Mouse (Mus musculus): ENCODE results near the gene Rbfox1. TPM values are rescaled to one million over a fixed set of nuclear protein-coding genes. Genes with fewer than 3 reads are reported as not detected.

Rbfox1 gene
- polyA plus RNA-seq, 1 experiment from 2014 or later: not detected

DNA sequence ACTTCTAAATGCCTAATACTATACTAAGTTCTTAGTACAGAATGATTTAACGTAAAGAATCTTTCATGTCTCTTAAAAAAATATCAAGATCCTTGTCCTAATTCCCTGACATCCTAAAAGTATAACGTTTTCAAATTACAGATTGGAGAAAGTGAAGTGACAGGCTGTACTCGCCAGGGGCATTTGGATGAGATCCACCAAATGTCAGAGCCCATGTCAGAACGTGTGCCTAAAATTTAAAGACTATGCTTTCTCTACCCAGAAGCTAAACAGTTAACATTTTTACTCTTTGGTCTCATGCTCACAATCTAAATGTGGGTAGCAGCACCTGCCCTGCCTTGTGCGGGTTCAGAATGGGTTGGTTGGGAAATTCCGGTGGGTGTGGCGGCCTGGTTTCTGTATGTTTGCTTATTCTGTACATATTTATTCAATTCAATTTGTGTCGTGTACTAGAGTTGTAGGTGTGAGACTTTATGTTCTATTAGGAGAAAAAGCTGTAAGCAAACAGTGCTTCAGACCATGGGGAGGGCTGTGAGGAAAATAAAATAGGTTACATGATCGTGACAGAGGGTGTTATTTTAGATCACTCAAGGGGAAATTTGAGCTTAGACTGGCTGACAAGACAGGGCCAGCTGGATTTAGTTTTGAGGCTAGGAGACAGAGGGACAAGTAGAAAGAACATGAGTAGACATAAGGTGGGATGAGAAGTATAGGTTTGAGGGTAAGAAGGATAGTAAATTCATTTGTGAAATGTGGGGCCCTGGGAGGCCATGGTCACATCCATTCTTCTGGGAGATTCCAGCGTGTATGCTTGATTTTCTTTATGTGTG is 1203.7 kb downstream of the Rbfox1 start:
- 85% methylated on average over 10 of the region's 10 CpGs for WGBS (ENCODE audit: missing documents)
- no peak overlapping the region for H3K27ac ChIP-seq
- no peaks in the 10 kb centered on the region for H3K36me3 ChIP-seq (ENCODE audit: inconsistent target)
- H3K4me3 ChIP-seq (ENCODE audit: inconsistent target): no peak overlapping the region
- no peaks in the 10 kb centered on the region for H3K79me2 ChIP-seq (ENCODE audit: inconsistent target)

- Histone ChIP-seq H3K4me3 (ENCODE audit: inconsistent target) (no peak overlapping the region), H3K27ac (no peak overlapping the region), H3K36me3 (ENCODE audit: inconsistent target) (no peaks in the 10 kb centered on the region), H3K79me2 (ENCODE audit: inconsistent target) (no peaks in the 10 kb centered on the region)
- 80% methylated on average over 1 of the region's 1 CpGs for WGBS (ENCODE audit: missing documents)
Observed at GRCm38 (mm10) chr16:7089475-7089874, 1204.3 kb downstream of the Rbfox1 start.

GRCm38 (mm10) chr16:7090205-7090604 is 1205.0 kb downstream of the Rbfox1 start:
- H3K4me3 ChIP-seq (ENCODE audit: inconsistent target): no peak overlapping the region
- WGBS (ENCODE audit: missing documents): 95% methylated on average over 6 of the region's 6 CpGs

DNA sequence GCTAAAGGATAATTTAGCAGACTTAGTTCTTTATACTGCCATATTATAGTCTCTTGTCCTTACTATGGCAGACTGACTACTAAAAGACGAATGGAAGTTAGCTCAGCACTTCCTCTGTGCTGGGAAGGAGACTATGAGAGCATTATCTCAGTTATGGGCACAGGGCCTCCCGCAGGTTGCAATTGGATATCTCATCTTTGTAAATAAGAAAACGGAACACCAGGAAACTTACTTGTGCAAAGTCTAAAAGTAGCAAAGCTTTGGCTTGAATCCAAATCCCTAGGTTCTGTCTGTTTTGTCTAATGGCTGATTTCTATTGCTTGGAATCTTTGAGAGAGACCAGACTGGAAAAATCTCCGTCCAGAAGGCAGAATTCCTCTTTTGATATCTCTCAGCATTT is 1207.7 kb downstream of the Rbfox1 start:
- Histone ChIP-seq H3K4me3 (ENCODE audit: inconsistent target) (no peak overlapping the region), H3K36me3 (ENCODE audit: inconsistent target) (no peaks in the 10 kb centered on the region), H3K27ac (no peak overlapping the region), H3K79me2 (ENCODE audit: inconsistent target) (no peaks in the 10 kb centered on the region)
- 90% methylated on average over 4 of the region's 4 CpGs for WGBS (ENCODE audit: missing documents)

More at GRCm38 (mm10) chr16:7090205-7090604, 1205.0 kb downstream of the Rbfox1 start:
- Histone ChIP-seq H3K27ac (no peak overlapping the region), H3K36me3 (ENCODE audit: inconsistent target) (no peaks in the 10 kb centered on the region), H3K79me2 (ENCODE audit: inconsistent target) (no peaks in the 10 kb centered on the region)

DNA sequence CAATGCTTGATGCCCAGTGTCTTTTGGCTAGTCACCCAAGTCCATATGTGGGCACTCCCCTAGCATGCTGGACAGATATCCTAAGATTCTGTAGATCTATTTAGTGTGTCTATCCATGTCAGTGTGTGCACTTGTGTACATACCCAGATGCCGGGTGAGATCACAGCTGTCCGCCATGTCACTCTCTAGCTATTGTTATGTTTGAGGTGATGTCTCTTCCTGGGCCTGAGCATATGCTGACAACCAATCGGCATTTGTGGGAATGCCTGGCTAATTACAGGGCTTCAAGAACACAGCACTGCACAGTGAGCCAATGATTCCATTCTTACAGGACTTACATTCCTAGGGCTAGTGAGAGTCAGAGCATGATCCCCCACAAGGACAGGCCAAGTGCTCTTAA is 1208.5 kb downstream of the Rbfox1 start:
- H3K36me3 ChIP-seq (ENCODE audit: inconsistent target): no peaks in the 10 kb centered on the region
- H3K4me3 ChIP-seq (ENCODE audit: inconsistent target): no peak overlapping the region
- H3K79me2 ChIP-seq (ENCODE audit: inconsistent target): no peaks in the 10 kb centered on the region
- H3K27ac ChIP-seq: no peak overlapping the region
- 92% methylated on average over 3 of the region's 3 CpGs for WGBS (ENCODE audit: missing documents)

- Histone ChIP-seq H3K36me3 (ENCODE audit: inconsistent target) (no peaks in the 10 kb centered on the region), H3K79me2 (ENCODE audit: inconsistent target) (no peaks in the 10 kb centered on the region), H3K4me3 (ENCODE audit: inconsistent target) (no peak overlapping the region), H3K27ac (no peak overlapping the region)
- 80% methylated on average over 5 of the region's 7 CpGs for whole genome bisulfite sequencing (ENCODE audit: missing documents)
Observed at GRCm38 (mm10) chr16:7094181-7094749, 1209.1 kb downstream of the Rbfox1 start.

- Histone ChIP-seq H3K79me2 (ENCODE audit: inconsistent target) (no peaks in the 10 kb centered on the region), H3K27ac (no peak overlapping the region), H3K36me3 (ENCODE audit: inconsistent target) (no peaks in the 10 kb centered on the region), H3K4me3 (ENCODE audit: inconsistent target) (no peak overlapping the region)
- 81% methylated on average over 2 of the region's 2 CpGs for WGBS (ENCODE audit: missing documents)
Observed at GRCm38 (mm10) chr16:7097071-7097470, 1211.9 kb downstream of the Rbfox1 start.

DNA sequence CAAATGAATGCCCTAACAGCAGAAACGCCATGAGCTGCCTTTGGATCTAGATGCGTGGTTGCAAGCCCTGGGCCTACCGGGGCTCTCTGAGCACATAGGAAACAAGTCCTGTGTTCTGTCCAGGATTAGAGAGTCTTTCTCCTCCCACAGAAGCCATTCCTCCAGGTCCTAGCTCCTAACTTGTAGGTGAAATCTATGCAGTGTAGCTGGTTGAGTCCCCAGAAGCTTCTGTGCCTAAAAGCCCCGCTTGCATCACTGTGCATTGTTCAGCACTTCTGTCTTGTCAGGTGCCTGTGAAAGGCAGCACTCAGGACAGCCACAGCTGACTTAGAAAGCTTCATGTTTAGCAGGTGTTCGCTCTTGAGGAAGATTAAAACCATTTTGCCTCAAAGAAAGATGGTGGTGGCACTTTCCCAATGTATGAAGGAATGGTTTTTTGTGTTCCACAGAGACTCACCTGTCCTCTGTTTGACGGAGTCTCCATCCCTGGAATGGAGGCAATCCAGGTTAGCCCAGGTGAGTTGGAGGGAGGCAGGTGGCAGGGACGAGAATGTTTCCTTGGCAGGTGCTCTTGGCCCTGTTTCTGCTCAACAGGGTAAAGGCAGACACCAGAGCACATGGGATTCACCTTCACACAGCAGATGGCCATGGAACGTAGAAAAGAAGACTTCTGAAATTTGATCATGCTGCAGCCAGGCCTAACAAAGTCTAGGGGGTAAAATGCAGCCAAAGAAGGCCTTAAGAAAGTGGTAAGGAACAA is 1213.0 kb downstream of the Rbfox1 start:
- Histone ChIP-seq H3K36me3 (ENCODE audit: inconsistent target) (no peaks in the 10 kb centered on the region), H3K4me3 (ENCODE audit: inconsistent target) (no peak overlapping the region), H3K79me2 (ENCODE audit: inconsistent target) (no peaks in the 10 kb centered on the region), H3K27ac (no peak overlapping the region)
- WGBS (ENCODE audit: missing documents): 85% methylated on average over 8 of the region's 8 CpGs

DNA sequence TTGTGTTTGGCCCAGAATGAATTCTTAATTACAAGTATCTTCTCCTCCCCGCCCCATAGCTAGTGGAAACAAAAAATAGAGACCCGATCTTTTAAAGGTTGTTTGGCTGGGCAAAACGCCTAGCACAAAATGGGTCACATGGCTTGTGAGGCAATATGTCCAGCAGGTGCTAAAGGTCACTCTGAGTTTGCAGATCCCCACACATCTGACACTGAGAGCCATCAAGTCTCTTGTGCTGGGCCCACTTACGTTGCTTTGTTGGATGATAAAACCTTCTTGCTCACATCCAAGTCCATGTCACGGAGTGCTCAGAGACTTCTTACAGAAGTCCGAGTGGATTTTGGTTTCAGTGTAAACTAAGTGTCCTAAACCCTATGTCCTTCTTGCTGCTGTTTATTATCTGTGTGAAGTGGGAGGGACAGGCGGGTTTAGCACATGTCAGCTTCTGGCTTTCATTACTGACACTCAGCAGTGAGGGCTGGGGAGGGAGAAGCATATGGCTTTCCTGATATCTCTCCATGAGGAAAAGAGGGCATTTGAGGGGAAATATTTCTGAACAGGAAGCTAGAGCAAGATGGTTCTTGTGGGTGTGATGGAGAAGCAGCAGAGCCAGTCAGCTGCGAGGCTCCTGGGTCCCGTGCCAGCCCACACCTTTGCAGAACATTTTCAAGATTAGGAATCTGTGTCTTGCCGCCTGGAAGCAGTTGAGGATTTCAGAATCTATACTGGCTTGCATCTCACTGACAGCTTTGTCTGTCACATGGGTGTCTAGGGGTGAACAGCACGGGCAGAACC is 1214.5 kb downstream of the Rbfox1 start:
- 79% methylated on average over 11 of the region's 11 CpGs for WGBS (ENCODE audit: missing documents)
- Histone ChIP-seq H3K4me3 (ENCODE audit: inconsistent target) (no peak overlapping the region), H3K79me2 (ENCODE audit: inconsistent target) (no peaks in the 10 kb centered on the region), H3K27ac (no peak overlapping the region), H3K36me3 (ENCODE audit: inconsistent target) (no peaks in the 10 kb centered on the region)

DNA sequence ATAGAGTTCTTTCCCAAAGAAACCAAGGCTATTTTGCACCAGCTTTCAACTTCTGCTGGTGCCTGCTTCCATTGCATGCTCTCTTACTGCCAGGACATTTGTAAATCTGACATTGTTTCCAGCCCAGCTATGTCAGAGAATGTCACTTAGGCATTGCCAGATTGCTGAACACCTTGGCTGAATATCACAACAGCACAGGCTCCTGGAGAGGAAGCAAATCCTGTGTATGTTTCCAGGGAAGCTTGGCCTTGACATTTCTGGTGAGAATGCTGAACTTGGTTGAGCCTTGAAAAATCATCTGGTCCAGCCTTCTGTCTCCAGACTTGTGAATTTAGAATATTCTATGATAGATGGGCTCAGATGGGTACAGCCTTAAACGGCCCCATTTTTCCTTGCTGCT is 1217.3 kb downstream of the Rbfox1 start:
- H3K4me3 ChIP-seq (ENCODE audit: inconsistent target): no peak overlapping the region
- H3K79me2 ChIP-seq (ENCODE audit: inconsistent target): no peaks in the 10 kb centered on the region
- H3K36me3 ChIP-seq (ENCODE audit: inconsistent target): no peaks in the 10 kb centered on the region
- WGBS (ENCODE audit: missing documents): 85% methylated on average over 1 of the region's 1 CpGs
- H3K27ac ChIP-seq: no peak overlapping the region

DNA sequence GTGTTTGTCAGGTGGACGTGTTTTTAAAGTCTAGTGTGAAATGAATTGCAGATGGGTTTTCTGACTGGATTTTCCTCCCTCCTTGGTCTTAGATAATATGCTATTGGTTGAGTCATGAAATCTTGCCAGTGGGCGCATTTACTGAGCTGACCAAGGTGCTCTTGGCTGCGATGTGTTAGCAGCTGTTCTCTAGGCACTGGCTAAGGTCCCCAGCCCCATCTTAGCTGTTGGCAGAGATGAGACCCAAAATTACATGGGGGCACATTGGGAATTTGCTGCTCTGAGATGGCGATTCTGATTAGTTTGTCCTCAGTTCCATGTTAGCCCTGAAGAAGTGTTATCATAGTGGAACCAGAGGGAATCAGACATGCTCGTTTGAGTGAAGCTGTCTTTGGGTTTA is 1218.1 kb downstream of the Rbfox1 start:
- Histone ChIP-seq H3K27ac (no peak overlapping the region), H3K4me3 (ENCODE audit: inconsistent target) (no peak overlapping the region), H3K79me2 (ENCODE audit: inconsistent target) (no peaks in the 10 kb centered on the region), H3K36me3 (ENCODE audit: inconsistent target) (no peaks in the 10 kb centered on the region)
- 83% methylated on average over 5 of the region's 5 CpGs for WGBS (ENCODE audit: missing documents)

DNA sequence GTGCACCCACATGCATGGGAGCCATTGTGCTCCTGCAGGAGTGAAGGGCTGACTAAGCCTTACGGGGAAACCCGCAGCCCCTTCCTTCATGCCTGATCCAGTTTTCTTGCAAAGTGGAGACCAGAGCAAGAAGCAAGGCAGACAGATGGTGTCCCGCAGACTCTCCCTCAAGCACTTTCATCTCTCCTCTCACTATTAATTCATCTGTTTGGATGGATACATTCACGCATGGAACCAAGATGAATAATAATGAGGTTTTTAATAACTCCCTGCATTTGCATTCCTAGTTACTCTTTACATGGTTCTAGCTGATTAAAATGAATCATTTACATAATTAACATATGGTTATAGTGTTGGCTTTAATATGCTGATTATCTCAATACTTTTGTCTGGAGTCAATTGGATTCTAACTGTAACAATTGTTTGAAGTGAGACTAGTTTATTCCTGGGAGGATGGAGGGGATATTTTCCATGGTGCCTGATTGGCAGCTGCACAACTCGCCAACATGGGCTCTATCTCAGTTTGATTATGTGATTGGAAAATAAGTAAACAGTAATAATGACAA is 1221.4 kb downstream of the Rbfox1 start:
- no peaks in the 10 kb centered on the region for H3K36me3 ChIP-seq (ENCODE audit: inconsistent target)
- 90% methylated on average over 5 of the region's 5 CpGs for WGBS (ENCODE audit: missing documents)
- no peaks in the 10 kb centered on the region for H3K79me2 ChIP-seq (ENCODE audit: inconsistent target)
- H3K4me3 ChIP-seq (ENCODE audit: inconsistent target): no peak overlapping the region
- H3K27ac ChIP-seq: no peak overlapping the region

- Histone ChIP-seq H3K27ac (no peak overlapping the region), H3K79me2 (ENCODE audit: inconsistent target) (no peaks in the 10 kb centered on the region), H3K36me3 (ENCODE audit: inconsistent target) (no peaks in the 10 kb centered on the region), H3K4me3 (ENCODE audit: inconsistent target) (no peak overlapping the region)
- 46% methylated on average over 3 of the region's 3 CpGs for WGBS (ENCODE audit: missing documents)
Observed at GRCm38 (mm10) chr16:7115945-7116344, 1230.8 kb downstream of the Rbfox1 start.

GRCm38 (mm10) chr16:7129591-7129990 is 1244.4 kb downstream of the Rbfox1 start:
- H3K27ac ChIP-seq: no peak overlapping the region
- WGBS (ENCODE audit: missing documents): 85% methylated on average over 5 of the region's 5 CpGs
- H3K36me3 ChIP-seq (ENCODE audit: inconsistent target): no peaks in the 10 kb centered on the region
- no peaks in the 10 kb centered on the region for H3K79me2 ChIP-seq (ENCODE audit: inconsistent target)
- no peak overlapping the region for H3K4me3 ChIP-seq (ENCODE audit: inconsistent target)
